Mouse (Mus musculus) thymus, adult 2 months (tissue): ENCODE measurements at regions not wholly inside any gene's neighbourhood (a gene's known extent, or its start where the extent isn't known, plus 50 kb on each side); places are given as distances from the start of the nearest gene placed in this dataset.

Experiments used
- CTCF ChIP-seq: fragments of 200-500 bp; IDR thresholded peaks from 2 replicates; pipeline ENCODE4 v1.5.1; 2012; ENCODE audit warnings: mild to moderate bottlenecking, control low read depth, low read length, moderate library complexity, borderline replicate concordance; ENCODE audit not compliant: control insufficient read depth, poor library complexity, insufficient read depth; ENCODE audit errors: extremely low read depth
- POLR2A ChIP-seq: fragments of 200-500 bp; IDR thresholded peaks from 2 replicates; pipeline ENCODE4 v1.6.1; 2012; ENCODE audit warnings: mild to moderate bottlenecking, low read length, control low read depth, moderate library complexity; ENCODE audit not compliant: control insufficient read depth, poor library complexity, insufficient read depth; ENCODE audit errors: extremely low read depth

- TF ChIP-seq CTCF: no peak
- TF ChIP-seq POLR2A: no peak
Measured at GRCm38 (mm10) chr14:15746629-15747238, 307.9 kb upstream of the Lrrc3b start.
